Mouse (Mus musculus): ENCODE results near the gene Erf.

- no peak for TF ChIP-seq CTCF (IDR thresholded peaks at IDR 0.05; ENCODE audit: insufficient read depth, low read depth, low read length)
- TF ChIP-seq POLR2A (IDR thresholded peaks at IDR 0.05; ENCODE audit: insufficient read depth, low read depth, low read length) = no peak
Measured at GRCm38 (mm10) chr7:25293191-25293739, 42.7 kb upstream of the Erf start.

Data from olfactory bulb, adult 2 months (tissue).